Mouse (Mus musculus) left cerebral cortex, adult 8-10 months (tissue): Measurements from ENCODE around the gene Tnfrsf21. TPM values are rescaled to one million over a fixed set of nuclear protein-coding genes. Genes with fewer than 3 reads are reported as not detected.
A peak's percentile ranks its signal among the peaks of the same experiment; 100 is the strongest.

Experiments
- DNase-seq, 2 experiments: peaks; one replicate each; pipeline ENCODE4 v3.0.0; 2022; ENCODE audit warnings: low spot score in 2 of 2
- total RNA-seq, 4 experiments: library from RNA; stranded (reverse); gene quantifications; 2 replicates each; pipeline ENCODE4 v1.2.4; 2022

Tnfrsf21 gene
- total RNA-seq, 4 experiments from 2014 or later: 67.6 to 78.7 (median 76.5) TPM

- no peak for DNase-seq
These were observed 59.6 kb downstream of the Tnfrsf21 start for GRCm38 (mm10) chr17:43075937-43076336.

- peak; percentile 42 to 81 for DNase-seq
These were observed 60.6 kb downstream of the Tnfrsf21 start for GRCm38 (mm10) chr17:43076801-43077493.

- DNase-seq: no peak
These were observed 61.2 kb downstream of the Tnfrsf21 start for GRCm38 (mm10) chr17:43077540-43077939.

GRCm38 (mm10) chr17:43081225-43081624 lies 64.9 kb downstream of the Tnfrsf21 start:
- no peak for DNase-seq

GRCm38 (mm10) chr17:43089496-43089895 lies 73.1 kb downstream of the Tnfrsf21 start:
- no peak for DNase-seq

GRCm38 (mm10) chr17:43090948-43091724 lies 74.8 kb downstream of the Tnfrsf21 start:
- no peak for DNase-seq

- DNase-seq: no peak
These were observed 76.1 kb downstream of the Tnfrsf21 start for GRCm38 (mm10) chr17:43092280-43092995.

- no peak for DNase-seq
These were observed 77.9 kb downstream of the Tnfrsf21 start for GRCm38 (mm10) chr17:43094285-43094684.

GRCm38 (mm10) chr17:43097101-43097688 lies 80.8 kb downstream of the Tnfrsf21 start:
- no peak for DNase-seq

- no peak for DNase-seq
These were observed 89.8 kb downstream of the Tnfrsf21 start for GRCm38 (mm10) chr17:43106108-43106507.

GRCm38 (mm10) chr17:43107338-43107737 lies 91.0 kb downstream of the Tnfrsf21 start:
- DNase-seq: no peak

GRCm38 (mm10) chr17:43109501-43109900 lies 93.1 kb downstream of the Tnfrsf21 start:
- DNase-seq: no peak

- no peak for DNase-seq
These were observed 94.0 kb downstream of the Tnfrsf21 start for GRCm38 (mm10) chr17:43110168-43110885.

- DNase-seq: no peak
These were observed 97.1 kb downstream of the Tnfrsf21 start for GRCm38 (mm10) chr17:43113391-43113984.

- peak in 1 of 2 experiments; percentile 73 for DNase-seq
These were observed 97.8 kb downstream of the Tnfrsf21 start for GRCm38 (mm10) chr17:43114086-43114581.

GRCm38 (mm10) chr17:43114926-43115325 lies 98.6 kb downstream of the Tnfrsf21 start:
- DNase-seq: no peak

- DNase-seq: no peak
These were observed 100.4 kb downstream of the Tnfrsf21 start for GRCm38 (mm10) chr17:43116748-43117147.

GRCm38 (mm10) chr17:43119446-43119845 lies 103.1 kb downstream of the Tnfrsf21 start:
- DNase-seq: no peak

- peak in 1 of 2 experiments; percentile 28 for DNase-seq
These were observed 104.7 kb downstream of the Tnfrsf21 start for GRCm38 (mm10) chr17:43121096-43121495.

- DNase-seq: no peak
These were observed 112.0 kb downstream of the Tnfrsf21 start for GRCm38 (mm10) chr17:43128305-43128704.
